Mouse (Mus musculus) liver, embryonic 16.5 days (tissue): ENCODE measurements around the gene Gm26992. TPM values are rescaled to one million over a fixed set of nuclear protein-coding genes. Genes with fewer than 3 reads are reported as not detected.

Experiments
- ATAC-seq: fragments of 200-750 bp; cut with Nextera tagmentation; 2 replicates; pipeline ENCODE4 v1.8.0; 2017; ENCODE audit warnings: low read depth, mild to moderate bottlenecking, moderate number of reproducible peaks, moderate library complexity
- H3K27ac ChIP-seq: fragments of 300-500 bp; sonication (generic); 2 replicates; pipeline ENCODE4 v1.5.1; 2014; ENCODE audit warnings: mild to moderate bottlenecking, low read length
- H3K27me3 ChIP-seq: fragments of 300-500 bp; sonication (generic); 2 replicates; pipeline ENCODE4 v1.6.1; 2014; ENCODE audit warnings: low read depth, low read length, mixed read lengths; ENCODE audit not compliant: control insufficient read depth, insufficient read depth
- H3K36me3 ChIP-seq: fragments of 300-500 bp; sonication (generic); 2 replicates; pipeline ENCODE4 v1.6.1; 2014; ENCODE audit warnings: mild to moderate bottlenecking; ENCODE audit not compliant: control insufficient read depth, insufficient read depth
- H3K4me1 ChIP-seq: fragments of 300-500 bp; sonication (generic); 2 replicates; pipeline ENCODE4 v1.6.1; 2014; ENCODE audit warnings: low read depth, low read length, mixed read lengths; ENCODE audit not compliant: control insufficient read depth
- H3K4me2 ChIP-seq: fragments of 300-500 bp; sonication (generic); 2 replicates; pipeline ENCODE4 v1.6.1; 2014; ENCODE audit warnings: low read depth, low read length, mixed read lengths
- H3K4me3 ChIP-seq: fragments of 300-500 bp; sonication (generic); 2 replicates; pipeline ENCODE4 v1.5.1; 2014; ENCODE audit warnings: low read depth, mild to moderate bottlenecking, low read length
- H3K9ac ChIP-seq: fragments of 300-500 bp; sonication (generic); 2 replicates; pipeline ENCODE4 v1.6.1; 2014; ENCODE audit warnings: low read depth, low read length
- H3K9me3 ChIP-seq: fragments of 300-500 bp; sonication (generic); replicated peaks from 2 replicates; pipeline ENCODE4 v1.6.1; 2016; ENCODE audit warnings: low read length; ENCODE audit not compliant: control insufficient read depth
- WGBS: fragments of 180-500 bp; shearing (Covaris S2); extraction: QIAGEN DNeasy Blood & Tissue Kit; methylation state at CpG from one replicate; pipeline ENCODE4 v1.1.7; 2014; ENCODE audit not compliant: insufficient replicate concordance; 5-methylcytosine and 5-hydroxymethylcytosine counted together
- polyA plus RNA-seq: library from polyadenylated mRNA; unstranded; fragments of >200 nt; fragmentation: Nextera tagmentation; extraction: Ambion mirVana; gene quantifications from 2 replicates; pipeline ENCODE4 v1.2.1, GENCODE M21; 2015

The Gm26992 gene
- polyA plus RNA-seq, 1 experiment from 2014 or later: not detected

DNA sequence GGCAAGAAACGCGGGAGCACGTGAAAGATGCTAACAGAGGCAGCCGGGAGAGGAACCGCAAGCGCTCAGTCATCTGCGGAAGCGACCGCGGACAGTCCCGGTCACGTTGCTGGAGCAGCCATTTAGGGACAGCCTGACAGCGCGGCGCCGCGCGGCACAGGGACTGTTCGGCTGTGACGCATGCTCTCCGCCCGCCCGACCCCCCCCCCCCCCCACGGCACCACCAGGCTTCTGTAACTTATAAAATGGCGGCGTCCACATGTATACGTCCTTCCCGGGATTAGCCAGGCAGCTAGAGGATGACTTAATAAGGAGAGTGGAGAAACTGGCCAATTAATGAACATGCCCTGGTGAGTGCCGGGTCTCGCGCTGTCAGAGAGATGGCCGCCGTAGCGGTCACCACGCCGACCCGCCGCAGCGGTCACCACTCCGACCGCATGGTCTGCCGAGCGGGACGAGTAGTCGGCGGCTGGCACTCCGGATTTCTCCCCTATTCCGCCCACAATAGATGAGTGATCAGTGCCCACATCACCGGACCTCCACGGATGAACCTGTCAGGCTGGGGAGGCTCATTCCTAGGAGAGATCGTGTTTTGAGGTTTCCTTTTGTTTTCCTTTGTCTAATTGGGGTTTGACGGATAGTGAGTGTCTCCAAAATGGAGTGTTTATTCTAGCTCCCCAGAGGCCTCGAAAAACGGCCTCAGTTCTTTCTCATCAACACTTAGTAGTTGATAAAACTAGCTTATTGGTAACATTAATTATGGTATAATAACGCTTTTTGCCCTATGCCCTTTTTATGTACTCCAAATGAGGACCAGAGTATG lies 71.8 kb downstream of the Gm26992 start:
- Histone ChIP-seq H3K36me3 (no peaks in the 10 kb centered on the region; the same call in 1 of the 2 replicates), H3K4me2 (peak overlapping the region; percentile 59)
- ATAC-seq: peak; percentile 96

DNA sequence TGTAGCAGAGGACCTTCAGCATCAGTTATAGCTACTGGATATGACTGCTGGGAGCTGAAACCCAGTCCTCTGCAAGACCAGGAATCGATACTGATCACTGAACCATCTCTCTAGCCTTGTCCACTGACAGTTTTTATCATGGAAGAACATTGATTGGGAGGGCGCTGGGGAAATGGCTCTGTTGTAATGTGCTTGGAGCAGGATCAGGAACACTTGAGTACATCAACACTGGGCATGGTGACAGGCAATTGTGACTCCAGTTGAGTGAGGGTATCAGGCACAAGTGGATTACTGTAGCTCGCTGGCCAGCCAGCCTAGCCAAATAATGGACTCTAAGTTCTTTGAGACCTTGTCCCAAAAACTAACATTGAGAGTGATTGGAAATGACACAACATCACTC lies 77.6 kb downstream of the Gm26992 start:
- H3K27me3 ChIP-seq: no peaks in the 10 kb centered on the region
- 89% methylated on average over 3 of the region's 3 CpGs for WGBS
- H3K9me3 ChIP-seq: no peaks in the 10 kb centered on the region
- peaks cover 5% of the 10 kb centered on the region for H3K4me1 ChIP-seq
- no peak overlapping the region for H3K27ac ChIP-seq
- H3K4me2 ChIP-seq: no peak overlapping the region
- H3K36me3 ChIP-seq: peaks cover 5% of the 10 kb centered on the region
- ATAC-seq: no peak
- H3K9ac ChIP-seq: no peak overlapping the region
- no peak overlapping the region for H3K4me3 ChIP-seq

More for the DNA sequence above, 71.8 kb downstream of the Gm26992 start:
- peaks cover 12% of the 10 kb centered on the region for H3K4me1 ChIP-seq
- H3K4me3 ChIP-seq: peak overlapping the region; percentile 78
- peak overlapping the region; percentile 78 for H3K27ac ChIP-seq
- WGBS: 1% methylated on average over 54 of the region's 55 CpGs
- no peaks in the 10 kb centered on the region for H3K27me3 ChIP-seq
- no peaks in the 10 kb centered on the region for H3K9me3 ChIP-seq
- peak overlapping the region; percentile 86 for H3K9ac ChIP-seq

DNA sequence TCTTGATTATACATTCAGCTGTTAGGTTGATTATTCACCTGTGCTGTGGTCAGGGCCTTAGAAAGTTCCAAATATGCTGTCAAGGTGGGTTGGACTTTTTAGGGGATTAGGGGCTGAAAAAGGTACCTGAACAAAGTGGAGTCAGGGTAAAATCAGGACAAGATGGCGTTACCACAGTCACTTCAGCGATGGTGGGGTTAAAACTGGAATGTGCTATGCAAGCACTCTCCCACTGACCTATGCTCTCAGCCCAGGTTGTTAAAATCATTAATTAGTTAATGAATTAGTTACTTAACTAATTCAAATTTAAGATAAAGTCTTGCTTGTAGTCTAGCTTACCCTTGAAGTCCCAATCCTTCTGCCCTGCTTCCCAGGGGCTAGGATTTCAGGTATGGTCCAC lies 78.3 kb downstream of the Gm26992 start:
- Histone ChIP-seq H3K9ac (no peak overlapping the region), H3K4me2 (no peak overlapping the region), H3K4me3 (no peak overlapping the region), H3K4me1 (no peaks in the 10 kb centered on the region; the same call in 1 of the 2 replicates), H3K27ac (no peak overlapping the region), H3K9me3 (no peaks in the 10 kb centered on the region), H3K27me3 (no peaks in the 10 kb centered on the region), H3K36me3 (peaks cover 5% of the 10 kb centered on the region)
- ATAC-seq: no peak
- WGBS: 93% methylated on average over 2 of the region's 2 CpGs

DNA sequence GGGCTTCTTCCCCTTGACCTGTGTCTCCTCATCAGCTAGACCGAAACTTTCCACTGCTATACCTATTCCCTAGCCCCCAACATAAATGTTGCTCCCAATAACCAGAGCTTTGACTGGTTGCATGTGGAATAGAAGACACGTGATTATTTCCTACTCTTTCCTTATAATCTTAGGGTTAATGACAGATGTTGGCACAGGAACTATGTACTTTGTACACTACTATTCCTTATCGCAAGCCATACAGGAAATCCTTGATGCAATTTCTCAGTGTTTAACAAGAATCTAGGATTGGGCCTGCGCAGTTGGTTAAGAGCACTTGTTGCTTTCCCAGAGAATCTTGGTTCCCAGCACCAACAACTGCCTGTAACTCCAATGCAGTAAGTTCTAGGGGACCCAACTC lies 86.4 kb downstream of the Gm26992 start:
- no peak overlapping the region for H3K9ac ChIP-seq
- WGBS: 82% methylated on average over 4 of the region's 4 CpGs
- ATAC-seq: no peak
- H3K4me3 ChIP-seq: no peak overlapping the region
- no peaks in the 10 kb centered on the region for H3K27me3 ChIP-seq
- no peak overlapping the region for H3K27ac ChIP-seq
- no peaks in the 10 kb centered on the region for H3K4me1 ChIP-seq
- H3K9me3 ChIP-seq: no peaks in the 10 kb centered on the region
- H3K4me2 ChIP-seq: no peak overlapping the region
- no peaks in the 10 kb centered on the region; the same call in none of the 2 replicates for H3K36me3 ChIP-seq

DNA sequence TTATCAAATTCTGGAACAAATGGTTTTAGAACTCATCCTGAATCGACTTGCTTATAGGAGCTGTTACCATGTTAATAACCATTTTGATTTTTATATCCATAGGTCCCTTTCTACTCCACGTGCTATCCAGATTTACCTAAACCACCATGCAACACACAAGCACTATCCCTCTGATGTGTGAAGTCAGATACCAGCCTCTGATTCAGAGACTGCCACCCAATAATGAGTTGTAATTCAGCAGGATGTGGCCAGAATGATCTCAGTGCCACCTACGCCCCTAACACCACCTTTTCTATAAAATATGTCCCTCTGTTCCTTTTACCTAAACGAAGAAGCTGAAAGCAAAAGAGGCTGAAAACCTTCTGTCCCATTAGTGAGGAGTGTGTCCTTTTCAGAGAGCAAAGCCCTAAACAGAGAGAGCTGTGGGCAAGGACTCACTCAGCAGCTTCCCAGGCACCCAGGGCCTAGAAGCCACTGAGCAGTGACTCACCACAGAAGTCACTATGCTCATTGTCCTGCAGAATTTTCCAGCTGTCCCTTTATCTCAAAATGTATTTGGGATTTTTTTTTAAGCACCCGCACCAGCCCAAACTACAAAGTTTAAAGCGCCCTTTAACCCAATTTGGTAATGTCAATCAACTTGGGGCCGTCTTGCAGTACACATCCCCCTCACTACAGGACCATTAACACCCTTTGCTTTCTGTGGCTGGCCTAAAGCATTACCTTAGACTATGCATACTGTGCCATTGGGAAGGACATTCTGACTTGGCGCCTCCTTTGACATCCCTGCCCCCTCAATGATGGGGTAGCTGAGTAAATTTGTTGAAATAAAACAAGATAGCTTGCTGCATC lies 87.6 kb downstream of the Gm26992 start:
- ATAC-seq: no peak
- 74% methylated on average over 8 of the region's 8 CpGs for WGBS
- H3K4me1 ChIP-seq: no peaks in the 10 kb centered on the region

DNA sequence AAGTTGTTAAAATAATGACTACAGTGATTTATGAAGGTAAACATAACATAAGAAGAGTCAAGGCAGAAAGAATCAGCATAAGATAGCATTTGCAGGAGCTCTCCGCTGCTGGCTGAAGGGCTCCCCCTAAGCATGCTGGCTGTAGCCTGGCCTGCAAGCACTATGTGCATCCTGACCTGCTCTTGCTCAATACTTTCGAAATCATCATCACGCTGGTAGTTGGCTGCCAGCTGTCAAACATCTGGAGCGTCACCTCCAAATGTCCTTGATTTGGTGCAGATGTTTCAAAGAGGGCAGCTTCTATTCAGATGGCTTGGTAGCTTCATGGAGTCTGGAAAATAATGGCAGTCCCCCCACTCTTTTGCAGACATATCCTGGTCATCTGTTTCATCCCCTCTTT lies 93.0 kb downstream of the Gm26992 start:
- H3K4me1 ChIP-seq: peaks cover 5% of the 10 kb centered on the region
- no peak overlapping the region for H3K4me2 ChIP-seq
- no peak overlapping the region for H3K27ac ChIP-seq
- WGBS: 59% methylated on average over 4 of the region's 4 CpGs
- H3K36me3 ChIP-seq: no peaks in the 10 kb centered on the region
- no peak overlapping the region for H3K9ac ChIP-seq
- H3K4me3 ChIP-seq: no peak overlapping the region
- H3K9me3 ChIP-seq: no peaks in the 10 kb centered on the region
- peak; percentile 64 for ATAC-seq
- H3K27me3 ChIP-seq: no peaks in the 10 kb centered on the region

More for the DNA sequence above, 87.6 kb downstream of the Gm26992 start:
- Histone ChIP-seq H3K36me3 (no peaks in the 10 kb centered on the region; the same call in none of the 2 replicates), H3K9ac (no peak overlapping the region), H3K27me3 (no peaks in the 10 kb centered on the region), H3K9me3 (no peaks in the 10 kb centered on the region), H3K4me3 (no peak overlapping the region), H3K4me2 (no peak overlapping the region), H3K27ac (no peak overlapping the region)

DNA sequence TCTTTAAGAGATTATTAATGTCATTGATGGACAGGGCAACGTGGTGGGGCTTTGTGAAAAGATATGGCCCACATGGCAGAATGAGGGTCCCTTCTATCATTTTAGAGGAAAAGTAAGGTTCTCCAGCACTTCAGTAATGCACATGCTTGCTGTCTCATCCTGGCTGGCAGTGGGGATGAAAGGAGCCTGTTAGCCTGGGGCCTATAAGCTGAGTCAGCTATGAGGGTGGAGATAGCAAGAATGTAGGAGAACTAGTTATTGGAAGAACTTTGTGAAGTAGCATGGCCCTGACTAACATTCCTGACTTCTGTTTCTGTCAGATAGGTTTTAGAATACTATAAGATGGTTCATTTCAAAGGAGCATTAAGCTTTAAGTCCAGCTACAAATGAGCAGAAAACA lies 93.5 kb downstream of the Gm26992 start:
- no peak overlapping the region for H3K27ac ChIP-seq
- no peak overlapping the region for H3K4me2 ChIP-seq
- no peak for ATAC-seq
- 72% methylated on average over 1 of the region's 1 CpGs for WGBS
- no peaks in the 10 kb centered on the region for H3K36me3 ChIP-seq
- no peaks in the 10 kb centered on the region for H3K27me3 ChIP-seq
- no peaks in the 10 kb centered on the region for H3K9me3 ChIP-seq
- H3K4me1 ChIP-seq: peaks cover 5% of the 10 kb centered on the region
- H3K4me3 ChIP-seq: no peak overlapping the region
- H3K9ac ChIP-seq: no peak overlapping the region

DNA sequence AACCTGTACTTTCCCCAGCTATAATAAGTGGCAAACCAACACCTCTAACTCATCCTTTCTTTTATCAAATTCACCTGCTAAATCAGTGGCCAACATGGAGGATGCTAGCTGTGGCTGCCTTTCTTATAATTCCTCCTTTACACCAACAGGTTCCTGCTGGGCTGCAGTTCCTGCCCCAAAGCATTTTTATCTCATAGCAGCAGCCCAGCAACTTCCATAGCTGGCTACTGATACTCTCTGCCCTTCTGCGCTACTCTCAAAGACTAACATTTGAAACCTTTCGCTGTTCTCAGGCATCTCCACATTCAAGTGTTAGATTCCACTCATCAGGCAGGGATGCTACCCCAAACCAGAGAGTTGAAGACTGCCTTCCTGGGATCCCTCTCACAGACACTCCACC lies 97.0 kb downstream of the Gm26992 start:
- no peak overlapping the region for H3K4me3 ChIP-seq
- no peak overlapping the region for H3K9ac ChIP-seq
- WGBS: 46% methylated on average over 2 of the region's 2 CpGs
- H3K4me2 ChIP-seq: no peak overlapping the region
- ATAC-seq: no peak
- peaks cover 5% of the 10 kb centered on the region for H3K4me1 ChIP-seq
- no peaks in the 10 kb centered on the region for H3K36me3 ChIP-seq
- H3K9me3 ChIP-seq: no peaks in the 10 kb centered on the region
- no peaks in the 10 kb centered on the region for H3K27me3 ChIP-seq
- H3K27ac ChIP-seq: no peak overlapping the region

DNA sequence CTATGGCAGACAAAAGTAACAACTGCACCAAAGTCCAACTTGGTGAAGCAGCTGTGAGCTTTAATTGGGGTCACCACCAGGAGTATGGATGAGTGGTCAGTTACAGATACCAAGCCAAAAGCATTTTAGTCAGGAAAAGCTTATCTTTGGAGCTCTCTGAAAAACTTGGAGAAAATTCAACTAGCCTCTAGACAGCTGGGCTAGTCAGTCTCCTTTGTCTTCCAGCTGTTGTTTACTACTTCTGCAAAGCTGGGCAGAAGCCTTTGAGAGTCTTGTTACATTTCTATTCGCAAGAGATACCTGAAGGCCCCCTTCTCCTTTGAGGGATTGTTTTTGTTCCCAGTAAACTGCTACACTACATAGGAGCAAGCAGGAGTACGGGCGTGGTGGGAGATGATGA lies 97.7 kb downstream of the Gm26992 start:
- no peaks in the 10 kb centered on the region for H3K9me3 ChIP-seq
- no peak overlapping the region for H3K9ac ChIP-seq
- H3K27me3 ChIP-seq: no peaks in the 10 kb centered on the region
- 57% methylated on average over 3 of the region's 3 CpGs for WGBS
- H3K27ac ChIP-seq: no peak overlapping the region
- H3K36me3 ChIP-seq: no peaks in the 10 kb centered on the region
- no peak overlapping the region for H3K4me2 ChIP-seq
- no peak for ATAC-seq
- H3K4me1 ChIP-seq: peaks cover 5% of the 10 kb centered on the region
- H3K4me3 ChIP-seq: no peak overlapping the region
